Mouse (Mus musculus): ENCODE measurements at regions not wholly inside any gene's neighbourhood (a gene's known extent, or its start where the extent isn't known, plus 50 kb on each side); places are given as distances from the start of the nearest gene placed in this dataset.

- DNase-seq (ENCODE audit: low spot score in 2 of 2), result no peak
Measured at GRCm38 (mm10) chr19:28732998-28733397, 53.1 kb upstream of the Glis3 start.

- no peak for DNase-seq (ENCODE audit: low spot score in 2 of 2)
Measured at GRCm38 (mm10) chr19:28733781-28734180, 53.9 kb upstream of the Glis3 start.

- no peak for DNase-seq (ENCODE audit: low spot score in 2 of 2)
Measured at GRCm38 (mm10) chr19:28743176-28743793, 63.4 kb upstream of the Glis3 start.

- no peak for DNase-seq (ENCODE audit: low spot score in 2 of 2)
Measured at GRCm38 (mm10) chr19:28745105-28745504, 65.2 kb upstream of the Glis3 start.

GRCm38 (mm10) chr19:28745534-28745933 is 65.7 kb upstream of the Glis3 start:
- no peak for DNase-seq (ENCODE audit: low spot score in 2 of 2)

GRCm38 (mm10) chr19:28751091-28751490 is 71.2 kb upstream of the Glis3 start:
- no peak for DNase-seq (ENCODE audit: low spot score in 2 of 2)

GRCm38 (mm10) chr19:28758854-28759253 is 76.0 kb upstream of the Slc1a1 start:
- peak; percentile 47 to 53 for DNase-seq (ENCODE audit: low spot score in 2 of 2)

- no peak for DNase-seq (ENCODE audit: low spot score in 2 of 2)
Measured at GRCm38 (mm10) chr19:28764795-28765360, 70.0 kb upstream of the Slc1a1 start.

GRCm38 (mm10) chr19:28768218-28768617 is 66.6 kb upstream of the Slc1a1 start:
- no peak for DNase-seq (ENCODE audit: low spot score in 2 of 2)

GRCm38 (mm10) chr19:28770419-28770818 is 64.4 kb upstream of the Slc1a1 start:
- DNase-seq (ENCODE audit: low spot score in 2 of 2), result no peak

- DNase-seq (ENCODE audit: low spot score in 2 of 2), result no peak
Measured at GRCm38 (mm10) chr19:28771836-28772235, 63.0 kb upstream of the Slc1a1 start.

- DNase-seq (ENCODE audit: low spot score in 2 of 2), result no peak
Measured at GRCm38 (mm10) chr19:28772840-28773570, 61.8 kb upstream of the Slc1a1 start.

- peak in 1 of 2 experiments; percentile 10 for DNase-seq (ENCODE audit: low spot score in 2 of 2)
Measured at GRCm38 (mm10) chr19:28776868-28777267, 58.0 kb upstream of the Slc1a1 start.

- no peak for DNase-seq (ENCODE audit: low spot score in 2 of 2)
Measured at GRCm38 (mm10) chr19:28777674-28778073, 57.2 kb upstream of the Slc1a1 start.

GRCm38 (mm10) chr19:28778386-28778785 is 56.5 kb upstream of the Slc1a1 start:
- no peak for DNase-seq (ENCODE audit: low spot score in 2 of 2)

GRCm38 (mm10) chr19:28781971-28782370 is 52.9 kb upstream of the Slc1a1 start:
- no peak for DNase-seq (ENCODE audit: low spot score in 2 of 2)

Measured in right cerebral cortex, postnatal 36 days (tissue).